Mouse (Mus musculus): ENCODE data around the gene Chtf18. TPM values are rescaled to one million over a fixed set of nuclear protein-coding genes. Genes with fewer than 3 reads are reported as not detected.
A peak's percentile ranks its signal among the peaks of the same experiment; 100 is the strongest.
"Not testable (repeated sequence)": the region's sequence is repeated elsewhere in the genome, so short reads cannot be mapped to it uniquely, and the experiment has no call there.

Chtf18 gene
- total RNA-seq (2022), result 1 to 10 TPM; 1.8 to 3.1 (median 2.1) TPM

DNA sequence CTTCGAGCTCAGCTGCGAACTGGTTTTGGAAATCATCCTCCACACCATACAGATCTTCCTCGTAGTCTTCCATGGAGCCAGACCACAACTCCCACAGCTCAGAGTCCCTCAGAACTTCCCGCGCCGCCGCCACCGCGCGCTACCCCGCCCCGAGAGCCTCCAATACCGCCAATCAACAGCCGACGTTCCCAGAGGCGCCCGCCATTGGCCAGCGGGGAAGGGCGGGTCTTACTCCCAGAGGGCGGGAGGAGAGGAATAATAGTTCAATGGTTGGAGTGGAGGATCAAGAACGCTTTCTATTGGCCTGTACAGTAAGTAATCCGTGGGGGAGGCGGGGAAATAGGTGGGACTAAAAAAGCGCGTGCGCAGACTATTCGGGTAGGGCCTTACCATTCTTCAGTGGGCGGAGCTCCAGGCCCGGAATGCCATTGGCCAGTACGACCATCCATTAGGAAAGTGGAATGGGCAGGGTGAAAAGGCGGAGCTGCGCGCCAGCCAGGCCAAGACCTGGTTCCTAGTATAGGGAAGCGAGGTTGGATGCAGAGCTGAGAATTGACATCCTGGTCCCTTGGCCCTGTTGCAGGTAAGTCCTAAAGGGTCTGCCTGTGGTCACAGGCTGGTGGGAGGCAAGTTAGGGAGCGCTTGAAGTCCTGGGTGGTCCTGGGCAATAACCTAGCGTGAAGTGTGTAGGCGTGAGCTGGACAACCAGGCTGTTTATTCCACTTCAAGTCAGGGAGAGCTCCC, at the start of gene Chtf18, which contains the start of gene Rpusd1:
Gene Chtf18, minus strand, starts transcription at position 155 of the 744 bp plus-strand sequence.
Gene Rpusd1, plus strand, starts transcription at position 406 of the 744 bp plus-strand sequence.
- peak; percentile 90 to 100 for DNase-seq (ENCODE audit: low spot score in 2 of 2)

DNA sequence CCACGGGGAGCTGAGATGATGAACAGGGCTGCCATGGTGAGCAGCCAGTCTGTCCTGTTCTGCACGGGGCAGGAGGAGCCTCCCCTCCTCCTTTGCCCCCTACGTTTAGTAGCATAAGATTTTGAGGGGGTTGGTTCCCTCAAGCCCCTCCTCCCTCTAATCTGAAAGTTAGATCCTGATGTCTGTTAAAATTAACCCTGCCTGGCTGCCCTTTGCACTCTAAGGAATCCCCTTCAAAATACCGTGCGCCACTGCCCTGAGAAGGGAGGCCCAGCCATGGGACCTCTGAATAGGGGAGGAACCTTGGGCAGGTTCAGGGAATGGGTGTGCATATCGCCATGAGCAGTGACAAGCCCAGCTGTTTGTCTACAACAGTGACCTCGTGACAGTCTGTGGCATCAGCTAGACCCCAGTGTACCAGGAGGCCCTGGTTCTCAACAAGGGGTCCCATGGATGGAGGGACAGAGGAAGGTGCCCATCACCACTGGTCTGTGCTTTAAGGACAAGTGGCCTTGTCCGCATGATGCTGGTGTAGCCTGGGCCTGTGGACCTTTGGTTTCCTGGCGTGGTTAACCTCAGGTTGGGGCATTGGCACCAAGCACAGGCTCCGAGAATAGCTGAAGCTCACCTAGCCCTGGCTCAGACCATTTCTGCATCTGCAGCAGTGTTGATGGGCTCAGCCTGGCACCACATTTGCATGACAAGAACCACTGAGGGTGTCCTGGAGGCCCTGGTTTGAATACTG, 48.3 kb upstream of the Chtf18 start:
- no peak for DNase-seq (ENCODE audit: low spot score in 2 of 2)

DNA sequence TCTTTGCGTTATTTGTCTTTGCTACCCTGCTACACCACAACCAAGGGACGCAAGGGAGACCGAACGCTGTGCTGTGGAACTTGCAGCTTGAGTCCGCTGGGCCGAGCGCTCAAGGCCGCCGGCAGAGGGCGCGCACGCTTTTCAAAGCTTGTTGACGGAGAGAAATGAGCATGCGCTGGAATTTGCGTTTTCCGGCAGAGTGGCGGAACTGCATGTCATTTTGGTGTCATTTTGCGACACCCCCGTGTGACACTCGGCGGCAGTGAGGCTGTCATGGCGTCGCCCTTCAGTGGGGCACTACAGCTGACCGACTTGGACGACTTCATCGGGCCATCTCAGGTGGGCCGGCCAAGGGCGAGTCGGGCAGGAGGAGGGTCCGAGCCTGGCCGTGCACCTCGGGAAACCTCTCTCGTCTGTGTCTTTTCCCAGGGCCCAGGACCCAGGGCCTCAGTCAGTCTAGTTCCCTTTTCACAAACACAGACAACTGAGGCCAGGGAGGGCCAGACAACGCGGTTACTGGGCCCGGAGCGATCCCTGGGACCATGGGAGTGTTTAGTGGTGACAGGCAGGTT, 46.4 kb upstream of the Chtf18 start, which contains the start of gene Narfl:
Gene Narfl, plus strand, starts transcription at position 228 of the 572 bp plus-strand sequence.
- DNase-seq (ENCODE audit: low spot score in 2 of 2), result peak; percentile 94 to 97

DNA sequence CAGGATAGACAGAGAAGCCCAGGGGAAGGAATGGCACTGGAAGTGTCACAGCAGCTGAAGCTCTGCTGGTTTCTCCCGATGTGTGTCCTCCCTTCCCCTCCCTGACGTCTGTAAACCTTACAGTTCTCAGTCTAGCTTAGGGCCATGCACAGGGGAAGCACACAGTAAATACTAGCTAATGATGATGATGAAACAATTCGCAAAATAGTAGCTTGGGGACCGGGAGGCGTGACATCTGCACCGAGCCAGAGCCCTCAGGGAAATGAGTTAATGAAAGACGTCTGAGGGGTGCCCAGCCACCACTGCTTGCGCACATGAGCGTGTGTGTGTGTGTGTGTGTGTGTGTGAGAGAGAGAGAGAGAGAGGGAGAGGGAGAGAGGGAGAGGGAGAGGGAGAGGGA, 42.1 kb upstream of the Chtf18 start:
- no peak for DNase-seq (ENCODE audit: low spot score in 2 of 2)

DNA sequence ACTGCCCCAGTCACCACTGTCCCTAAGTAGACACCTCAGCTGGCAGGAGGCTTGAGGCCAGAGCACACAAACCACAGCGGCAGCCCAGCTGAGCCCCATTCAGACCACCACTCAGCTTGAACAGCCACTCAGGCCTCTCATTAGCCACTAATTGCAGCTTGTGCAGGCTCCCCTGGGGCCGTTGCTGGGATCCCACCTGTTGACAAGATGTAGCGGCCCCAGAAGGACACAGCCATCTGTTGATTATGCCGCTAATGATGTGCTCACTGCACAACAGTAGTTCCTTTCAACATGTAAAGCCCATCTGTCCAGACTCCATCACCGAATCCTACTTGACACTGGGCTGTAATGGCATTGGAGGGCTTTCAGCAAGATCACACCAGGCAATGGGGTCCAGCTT, 38.7 kb upstream of the Chtf18 start:
- DNase-seq (ENCODE audit: low spot score in 2 of 2), result no peak

DNA sequence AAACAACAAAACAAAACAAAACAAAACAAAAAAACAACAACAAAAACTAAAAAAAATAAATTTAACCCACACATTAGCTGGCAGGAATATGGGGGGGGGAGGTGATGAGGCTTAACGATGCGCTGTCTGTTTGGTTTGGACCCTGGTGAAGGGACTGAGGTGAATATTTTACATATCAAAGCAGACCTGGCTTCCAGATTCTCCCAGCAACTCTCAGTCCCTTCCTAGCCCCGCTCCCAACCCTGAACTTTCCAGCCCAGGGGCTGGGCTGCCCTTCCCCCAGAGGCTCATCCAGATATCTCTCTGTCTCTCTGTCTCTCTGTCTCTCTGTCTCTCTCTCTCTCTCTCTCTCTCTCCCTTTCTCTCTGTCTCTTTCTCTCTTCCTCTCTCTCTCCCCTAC, 35.4 kb upstream of the Chtf18 start:
- DNase-seq (ENCODE audit: low spot score in 2 of 2), result no peak

DNA sequence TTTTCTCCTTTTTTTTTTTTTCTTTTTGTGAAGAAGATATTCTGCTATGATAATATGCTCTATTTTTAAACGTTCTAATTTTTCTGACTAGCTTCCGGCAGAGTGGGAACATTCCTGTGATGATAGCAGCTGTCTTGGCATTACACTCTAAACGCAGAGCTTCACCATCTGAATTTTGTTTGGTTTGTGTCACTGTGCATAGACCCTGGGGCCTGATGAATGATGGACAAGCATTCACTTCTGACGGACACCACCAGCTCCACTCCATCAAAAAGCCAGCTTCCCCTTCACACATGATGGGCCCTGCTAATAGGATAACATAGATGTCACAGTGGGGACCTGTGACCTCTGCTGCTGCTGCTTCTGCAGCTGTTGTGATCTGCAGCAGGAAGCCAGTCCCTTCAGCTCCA, 34.3 kb upstream of the Chtf18 start:
- DNase-seq (ENCODE audit: low spot score in 2 of 2), result no peak

DNA sequence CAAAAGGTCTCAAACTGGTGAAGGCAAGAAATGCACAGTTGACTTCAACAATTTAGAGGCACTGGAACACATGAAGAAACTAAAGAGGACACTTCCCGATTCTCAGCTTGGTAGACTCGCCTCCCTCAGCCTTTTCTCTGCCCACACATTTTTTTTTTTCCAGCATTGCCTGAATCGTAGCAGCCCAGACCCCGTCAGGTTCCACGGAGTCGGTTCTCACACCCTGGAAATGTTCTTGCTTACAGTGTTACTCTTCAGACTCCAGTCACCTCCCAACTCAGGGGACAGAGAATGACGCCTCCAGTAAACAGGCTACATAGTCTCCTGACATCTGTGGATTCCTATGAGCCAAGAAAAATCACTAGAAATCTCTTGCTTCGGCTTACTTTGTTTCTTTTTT, 32.9 kb upstream of the Chtf18 start:
- no peak for DNase-seq (ENCODE audit: low spot score in 2 of 2)

DNA sequence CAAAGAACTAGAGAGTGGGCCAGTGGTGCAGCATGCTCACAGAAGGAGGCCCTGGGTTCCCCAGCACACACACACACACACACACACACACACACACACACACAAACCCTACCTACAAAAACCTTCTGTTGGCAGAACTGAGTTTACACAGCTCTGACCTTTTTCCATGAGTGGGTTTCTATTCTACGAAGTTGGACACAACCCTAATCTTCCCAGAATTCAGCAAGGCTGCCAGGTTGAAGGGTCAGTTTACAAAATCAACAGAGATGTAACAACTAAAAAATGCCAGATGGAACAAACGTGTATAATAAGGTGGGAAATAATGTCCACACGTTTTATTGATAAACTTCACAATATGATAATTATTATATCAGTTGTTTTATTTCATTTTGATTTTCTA, 30.5 kb upstream of the Chtf18 start:
- DNase-seq (ENCODE audit: low spot score in 2 of 2), result no peak

DNA sequence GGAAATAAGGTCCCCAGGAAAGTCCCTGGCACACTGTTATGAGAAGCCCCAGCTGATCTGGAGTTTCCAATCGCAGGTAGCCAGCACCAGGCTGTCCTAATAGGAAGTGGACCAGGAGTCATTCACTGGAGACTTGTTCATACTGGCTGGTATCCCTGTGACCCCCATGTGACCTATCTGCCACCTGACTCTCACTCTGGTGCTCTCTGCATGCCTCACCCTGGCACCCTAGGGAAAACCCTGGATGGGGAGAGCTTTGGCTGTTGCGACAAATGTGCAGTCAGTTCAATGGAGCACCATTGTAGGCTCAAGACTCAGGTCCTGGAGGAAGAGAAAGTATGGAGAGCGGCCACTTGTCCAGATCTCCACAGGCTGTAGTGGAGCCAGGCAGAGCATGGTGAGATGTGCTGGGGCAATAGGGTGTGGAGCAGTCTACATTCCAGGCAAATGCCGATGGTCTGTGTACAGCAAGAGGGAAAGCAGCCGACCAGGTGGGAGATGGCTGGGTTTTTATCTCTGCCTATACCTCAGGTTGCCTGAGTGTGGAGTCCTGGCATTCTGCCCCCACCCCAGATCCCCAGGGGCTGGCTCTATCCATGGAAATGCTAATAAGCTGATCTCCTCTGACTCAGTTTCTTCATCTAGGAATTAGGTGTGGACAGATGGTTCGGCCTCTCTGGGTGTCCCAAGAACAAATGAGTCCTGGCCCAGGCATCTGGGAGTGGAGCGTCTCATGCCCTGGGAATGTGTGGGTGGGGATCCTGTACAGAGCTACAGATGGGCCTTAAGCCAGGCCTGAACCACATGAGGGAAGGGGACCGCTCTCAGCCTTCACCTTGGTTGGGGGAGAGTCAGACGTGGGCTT, 29.4 kb upstream of the Chtf18 start:
- no peak for DNase-seq (ENCODE audit: low spot score in 2 of 2)

DNA sequence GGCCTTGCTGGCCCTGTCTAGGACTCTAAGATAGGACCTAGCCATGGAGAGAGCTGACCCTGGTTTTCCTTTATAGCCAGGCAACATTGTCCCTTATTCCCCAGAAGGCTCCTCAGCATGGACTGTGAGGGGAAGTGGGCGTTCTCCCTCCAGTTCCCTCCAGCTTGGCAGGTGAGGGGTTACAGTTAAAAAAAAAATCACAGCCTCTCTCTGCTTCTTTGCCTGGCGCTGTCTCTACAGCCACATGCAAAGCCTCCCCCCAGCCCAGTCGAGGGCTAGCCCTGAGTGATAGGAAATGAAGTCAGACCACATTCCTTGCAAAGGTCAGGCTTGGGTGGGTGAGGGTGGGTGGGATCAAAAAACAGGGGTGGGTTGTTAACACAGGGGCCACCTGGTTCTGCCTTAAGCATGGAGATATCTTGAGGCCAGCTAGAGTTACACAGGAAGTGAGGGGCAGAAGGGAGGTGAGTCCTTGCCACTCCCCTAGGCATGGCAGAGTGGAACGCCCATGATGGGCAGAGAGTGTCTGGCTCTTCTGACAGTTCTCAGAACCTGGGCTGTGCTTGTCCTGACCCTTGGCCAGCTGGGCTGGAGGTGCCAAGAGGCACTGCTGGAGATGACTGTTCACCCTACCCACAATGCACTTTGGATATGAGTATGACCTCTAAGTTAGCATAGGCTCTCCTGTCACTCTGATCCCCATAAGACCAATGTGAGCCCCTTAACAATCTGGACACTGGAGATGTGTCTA, 28.6 kb upstream of the Chtf18 start:
- DNase-seq (ENCODE audit: low spot score in 2 of 2), result no peak

DNA sequence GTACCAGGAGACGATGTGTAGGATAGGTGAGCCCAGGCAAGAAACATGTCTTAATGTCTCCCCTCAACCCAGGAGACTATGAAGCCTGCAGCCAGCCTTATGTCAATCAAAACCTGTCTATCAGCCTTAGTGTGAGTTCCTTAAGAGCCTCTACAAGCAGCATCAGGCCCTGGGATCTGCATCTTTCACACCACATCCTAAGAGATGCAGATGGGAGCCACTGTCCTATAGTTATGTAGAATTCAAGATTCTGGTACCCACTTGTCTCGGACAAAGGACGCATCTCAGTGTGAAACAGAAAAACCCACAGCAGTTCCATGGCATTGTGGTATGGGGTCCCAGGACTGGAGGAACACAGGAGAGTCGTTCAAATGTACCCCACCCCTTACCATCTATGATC, 27.9 kb upstream of the Chtf18 start:
- no peak for DNase-seq (ENCODE audit: low spot score in 2 of 2)

DNA sequence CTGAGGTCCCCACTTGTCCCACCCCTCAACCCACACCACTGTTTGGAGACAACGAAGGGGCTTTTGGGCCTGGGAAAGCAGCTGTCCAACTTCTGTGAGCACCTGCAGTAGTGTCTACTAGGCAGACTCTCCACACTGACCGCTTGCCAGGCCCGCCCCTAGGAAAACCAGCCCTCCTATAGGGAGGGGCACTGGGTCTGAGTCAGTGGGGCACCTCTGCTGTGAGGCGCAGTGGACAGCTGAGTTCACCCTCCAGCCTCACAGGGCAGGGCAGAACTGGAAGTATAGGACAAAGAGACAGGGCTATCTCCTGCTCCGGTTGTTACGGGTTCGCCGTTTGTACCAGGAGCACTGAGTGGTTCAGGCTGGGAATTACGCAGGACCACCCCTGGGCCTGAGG, 27.0 kb upstream of the Chtf18 start, which contains the start of gene Msln:
Gene Msln, minus strand, starts transcription at position 138 of the 400 bp plus-strand sequence.
- DNase-seq (ENCODE audit: low spot score in 2 of 2), result no peak

DNA sequence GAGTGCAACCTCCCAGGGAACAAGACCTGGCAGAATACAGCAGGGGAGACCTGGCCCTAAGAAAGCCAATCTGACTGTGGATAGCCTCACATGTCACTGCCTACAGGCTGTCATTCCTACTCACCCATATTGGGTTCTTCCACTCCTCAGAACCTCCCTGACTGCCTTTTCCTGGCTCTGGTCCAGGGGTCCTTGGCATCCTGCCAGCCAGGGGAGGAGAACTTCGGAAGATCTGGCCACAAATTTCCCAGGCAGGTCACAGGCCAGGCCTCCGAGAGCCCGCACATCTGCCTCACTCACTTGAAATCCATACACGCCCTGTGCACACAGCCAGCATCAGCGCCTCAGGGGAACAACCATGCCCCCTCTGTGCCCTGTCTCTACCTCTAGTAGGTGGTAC, 24.2 kb upstream of the Chtf18 start:
- no peak for DNase-seq (ENCODE audit: low spot score in 2 of 2)

DNA sequence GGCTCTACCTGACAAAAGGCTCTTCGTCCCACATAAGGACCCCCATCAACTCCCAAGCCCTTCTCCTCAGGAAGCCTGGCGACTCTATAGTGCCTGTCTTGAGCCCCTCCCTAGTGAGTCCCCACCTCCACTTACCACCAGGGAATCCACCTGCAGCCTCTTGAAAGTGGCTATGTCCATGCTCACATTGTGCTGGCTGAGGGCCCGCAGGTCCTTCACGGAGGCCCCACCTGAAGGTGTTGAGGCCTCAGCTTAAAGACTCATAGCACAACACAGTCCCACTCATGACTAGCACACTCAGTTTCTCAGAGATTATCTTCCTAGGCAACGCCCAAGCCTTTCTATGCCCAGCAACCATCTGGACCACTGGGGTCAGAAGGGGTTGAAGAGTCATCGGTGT, 22.1 kb upstream of the Chtf18 start:
- DNase-seq (ENCODE audit: low spot score in 2 of 2), result no peak

DNA sequence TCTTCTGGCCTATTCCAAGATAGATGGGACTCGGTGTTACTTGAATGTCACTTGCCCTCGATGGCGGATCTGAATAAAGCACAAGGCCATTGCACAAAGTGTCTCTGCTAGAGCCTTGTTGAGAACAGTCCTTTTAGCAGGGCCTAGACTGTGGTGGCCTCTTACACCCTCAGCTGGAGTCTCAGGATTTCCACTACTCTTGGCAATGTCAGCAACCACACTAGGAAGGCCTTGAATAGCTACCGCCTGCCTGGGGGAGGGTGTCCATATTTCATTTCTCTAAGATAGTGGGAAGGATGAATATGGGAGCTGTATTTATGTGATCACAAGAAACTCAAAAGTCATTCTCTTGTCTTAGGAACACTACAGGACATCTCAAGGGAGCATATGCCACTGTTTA, 21.0 kb upstream of the Chtf18 start:
- no peak for DNase-seq (ENCODE audit: low spot score in 2 of 2)

DNA sequence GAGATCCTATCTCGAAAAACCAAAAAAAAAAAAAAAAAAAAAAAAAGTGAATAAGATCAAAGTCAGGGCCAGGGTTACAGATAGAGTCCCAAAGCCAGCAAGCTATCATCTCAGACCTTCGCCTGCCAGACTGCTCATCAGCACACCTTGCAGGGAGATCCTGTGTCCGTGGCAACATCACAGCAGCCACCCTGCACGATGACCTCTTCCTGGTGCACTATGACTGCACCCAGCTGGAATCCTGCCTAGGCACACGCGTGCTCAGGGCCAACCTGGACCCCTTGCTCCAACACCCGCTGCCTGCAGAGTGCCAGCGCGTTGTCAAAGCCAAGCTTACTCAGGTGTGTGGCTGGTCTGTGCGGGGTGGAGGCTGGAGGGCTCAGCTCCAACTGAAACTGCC, 17.1 kb upstream of the Chtf18 start:
- no peak for DNase-seq (ENCODE audit: low spot score in 2 of 2)

DNA sequence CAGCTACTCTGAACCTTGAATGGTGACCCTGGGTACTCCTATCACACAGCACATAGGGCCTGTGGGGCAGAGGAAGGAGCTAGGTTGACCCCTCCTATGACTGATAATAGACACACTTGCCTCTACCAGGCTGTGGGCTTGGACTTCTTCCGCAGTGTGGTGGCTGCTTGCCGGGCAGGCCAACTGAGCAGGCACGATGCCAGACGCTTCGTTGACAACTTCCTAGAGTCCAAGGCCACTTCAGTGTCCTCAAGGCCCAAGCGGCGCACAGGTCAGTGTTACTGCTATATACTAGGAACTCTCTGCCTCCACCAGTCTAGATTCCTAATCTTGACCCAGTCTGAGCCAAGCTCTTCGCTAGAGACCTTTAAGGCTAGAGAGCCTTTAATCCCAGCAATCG, 16.6 kb upstream of the Chtf18 start:
- DNase-seq (ENCODE audit: low spot score in 2 of 2), result no peak

DNA sequence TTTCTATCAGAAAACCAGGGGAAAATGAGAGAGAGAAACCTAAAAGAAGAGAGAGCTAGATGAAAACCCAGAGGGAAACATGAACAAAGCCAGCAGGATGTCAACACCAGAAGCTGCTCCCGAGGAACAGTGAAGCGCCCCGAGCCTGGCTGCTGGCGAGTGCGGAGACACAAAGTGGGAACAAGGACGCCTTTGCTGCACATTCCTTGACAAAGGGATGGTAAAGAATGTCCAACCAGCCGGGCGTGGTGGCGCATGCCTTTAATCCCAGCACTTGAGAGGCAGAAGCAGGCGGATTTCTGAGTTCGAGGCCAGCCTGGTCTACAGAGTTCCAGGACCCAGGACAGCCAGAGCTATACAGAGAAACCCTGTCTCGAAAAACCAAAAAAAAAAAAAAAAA, 14.3 kb upstream of the Chtf18 start:
- not testable (repeated sequence) for DNase-seq (ENCODE audit: low spot score in 2 of 2)

DNA sequence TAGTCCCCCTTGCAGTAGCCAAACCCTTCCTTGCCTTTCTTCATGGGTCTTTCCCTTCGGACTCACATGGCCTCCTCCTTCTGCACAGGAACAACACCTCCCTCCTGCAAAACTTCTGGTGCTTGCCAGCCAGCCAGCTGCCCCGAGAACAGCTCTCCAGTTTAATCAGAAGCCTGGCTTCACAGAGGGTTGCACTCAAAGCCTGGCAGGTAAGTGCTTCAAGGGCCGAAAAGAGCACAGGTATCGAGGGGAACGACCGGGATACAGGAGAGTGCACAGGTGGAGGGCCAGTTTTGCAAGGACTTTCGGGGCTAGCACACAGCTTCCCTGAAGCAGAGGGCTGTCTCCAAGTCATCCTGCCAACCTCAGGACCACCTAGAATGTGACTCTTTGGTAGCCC, 11.6 kb upstream of the Chtf18 start:
- DNase-seq (ENCODE audit: low spot score in 2 of 2), result no peak

DNA sequence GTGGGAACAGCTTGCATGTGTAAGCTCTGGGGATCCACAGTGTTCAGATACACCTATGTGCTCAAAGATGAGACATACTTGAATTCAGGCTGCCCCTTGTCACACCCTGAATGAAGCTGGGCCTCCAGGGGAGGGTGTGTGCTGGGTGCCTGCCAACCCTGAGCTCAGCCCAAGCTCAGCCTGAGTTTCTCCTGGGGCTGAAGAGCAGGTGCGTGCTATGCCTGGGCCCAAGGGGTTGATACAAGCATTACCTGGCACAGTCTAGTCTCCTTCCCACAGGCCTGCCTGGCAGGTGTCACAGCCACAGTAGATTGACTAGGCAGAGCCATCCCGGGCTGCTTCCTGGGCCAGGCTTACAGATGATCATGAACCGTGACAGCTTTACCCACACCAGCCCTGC, 8.5 kb upstream of the Chtf18 start, which contains the start of gene Mslnl:
Gene Mslnl, plus strand, starts transcription at position 298 of the 400 bp plus-strand sequence.
- no peak for DNase-seq (ENCODE audit: low spot score in 2 of 2)
